Mouse (Mus musculus): ENCODE data around the gene Smoc1.

The Smoc1 gene

DNA sequence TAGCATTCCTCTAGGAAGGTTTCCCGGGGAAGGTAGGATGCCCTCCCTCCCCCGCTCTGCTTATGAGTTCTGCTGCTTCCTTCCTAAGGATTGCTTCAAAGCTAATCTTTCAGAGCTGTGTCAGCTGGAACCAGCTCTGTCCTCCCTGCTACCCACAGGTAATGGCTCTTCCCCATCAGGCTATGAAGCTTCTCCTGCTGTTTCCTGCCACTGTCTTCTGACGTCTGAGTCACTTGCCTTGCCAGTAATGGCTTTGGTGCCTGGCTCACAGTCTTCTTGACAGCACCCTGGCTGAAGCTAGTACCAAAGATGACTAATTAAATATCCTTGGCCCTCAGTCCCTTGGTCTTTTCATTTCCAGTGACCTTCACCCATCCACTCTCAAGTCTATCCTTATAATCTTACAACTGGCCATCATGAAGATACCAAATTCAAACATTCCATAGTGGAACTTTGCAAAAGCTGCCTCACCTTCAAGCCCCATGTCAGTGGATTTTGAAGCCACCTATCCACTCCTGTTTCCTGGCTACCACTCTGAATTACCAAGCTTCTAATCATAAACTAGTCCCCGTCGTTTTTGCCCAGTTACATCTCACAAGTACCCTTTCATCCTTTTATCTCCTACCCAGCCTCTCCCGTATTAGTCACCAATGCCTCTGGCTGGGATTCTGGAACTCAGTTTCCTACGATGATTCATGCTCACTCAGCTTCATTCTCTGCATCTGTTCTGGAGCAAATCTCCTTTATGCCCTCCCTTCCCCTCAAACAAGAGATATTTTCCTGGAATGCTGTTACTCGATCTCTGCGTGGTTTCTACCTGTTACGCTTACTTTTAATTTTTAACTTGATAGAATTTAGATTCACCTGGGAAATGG lies 209.1 kb downstream of the Smoc1 start:
- no peak for DNase-seq

Measured in lung, postnatal 10 days (tissue).